Mouse (Mus musculus) adrenal gland, adult 8-10 months (tissue): Measurements from ENCODE around the gene Crybg3. TPM values are rescaled to one million over a fixed set of nuclear protein-coding genes. Genes with fewer than 3 reads are reported as not detected.
"Not testable (repeated sequence)": the region's sequence is repeated elsewhere in the genome, so short reads cannot be mapped to it uniquely, and the experiment has no call there.

Source experiments
- DNase-seq: peaks from one replicate; pipeline ENCODE4 v3.0.0; 2022
- total RNA-seq, 4 experiments: library from RNA; stranded (reverse); gene quantifications; 2 replicates each; pipeline ENCODE4 v1.2.4; 2022

The Crybg3 gene
- total RNA-seq, 4 experiments from 2014 or later = 13.9 to 23.2 (median 19.0) TPM

DNA sequence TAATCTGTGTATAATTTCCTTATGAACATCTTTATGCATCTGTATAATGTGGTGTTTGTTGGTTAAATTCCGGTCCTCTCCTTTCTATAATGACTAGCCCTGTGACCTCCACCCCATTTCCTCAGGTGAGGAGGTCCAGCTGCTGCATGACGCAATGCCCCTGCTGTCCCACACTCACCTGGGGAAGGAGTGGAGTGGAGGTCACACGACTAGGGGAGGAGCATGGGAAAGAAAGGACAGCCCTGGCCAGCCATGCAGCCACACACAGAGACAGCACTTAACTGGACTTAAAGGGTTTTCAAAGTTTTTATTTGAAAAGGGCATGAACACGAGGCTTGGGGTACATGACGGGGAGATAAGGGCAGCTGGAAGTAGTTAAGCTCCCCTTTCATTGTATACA, 69.5 kb downstream of the Crybg3 start:
- DNase-seq = no peak

DNA sequence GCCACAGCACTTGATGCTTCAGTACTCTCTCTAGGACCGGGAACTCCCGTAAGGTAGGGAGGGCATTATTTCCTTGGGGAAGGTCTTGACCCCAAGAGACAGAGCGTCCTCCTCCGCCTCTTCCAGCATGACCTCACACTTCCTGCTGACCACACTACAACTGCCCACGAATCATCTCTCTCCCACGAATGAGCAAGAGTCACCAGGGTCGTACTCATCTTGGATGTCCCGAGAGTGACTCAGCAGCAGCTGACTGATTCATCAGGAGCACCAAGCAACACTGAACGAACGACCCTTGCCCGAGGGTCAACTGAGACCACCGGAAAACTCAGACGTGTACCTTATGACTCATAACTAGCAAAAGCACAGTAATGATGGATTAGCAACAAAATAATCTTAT, 71.2 kb downstream of the Crybg3 start:
- no peak for DNase-seq

DNA sequence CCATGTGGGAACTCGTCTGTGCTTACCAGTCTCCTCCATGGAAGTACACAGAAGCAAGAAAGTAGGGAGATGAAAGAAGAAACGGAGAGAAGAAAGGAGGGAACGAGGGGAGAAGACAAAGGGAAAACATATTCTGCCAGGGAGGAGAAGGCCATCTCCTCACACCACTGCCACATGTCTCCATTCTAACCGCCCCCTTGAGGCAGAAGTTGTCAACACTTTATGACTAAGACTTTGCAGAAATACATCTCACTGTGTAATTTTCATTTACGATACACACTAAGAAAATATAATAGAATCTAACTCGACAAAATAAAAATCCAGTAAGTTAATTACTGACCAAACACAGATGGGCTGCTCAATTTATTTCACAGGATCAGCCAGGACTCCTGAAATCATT, 73.8 kb downstream of the Crybg3 start:
- DNase-seq = no peak

GRCm38 (mm10) chr16:59521752-59522423, 78.9 kb downstream of the Crybg3 start:
- DNase-seq = no peak

DNA sequence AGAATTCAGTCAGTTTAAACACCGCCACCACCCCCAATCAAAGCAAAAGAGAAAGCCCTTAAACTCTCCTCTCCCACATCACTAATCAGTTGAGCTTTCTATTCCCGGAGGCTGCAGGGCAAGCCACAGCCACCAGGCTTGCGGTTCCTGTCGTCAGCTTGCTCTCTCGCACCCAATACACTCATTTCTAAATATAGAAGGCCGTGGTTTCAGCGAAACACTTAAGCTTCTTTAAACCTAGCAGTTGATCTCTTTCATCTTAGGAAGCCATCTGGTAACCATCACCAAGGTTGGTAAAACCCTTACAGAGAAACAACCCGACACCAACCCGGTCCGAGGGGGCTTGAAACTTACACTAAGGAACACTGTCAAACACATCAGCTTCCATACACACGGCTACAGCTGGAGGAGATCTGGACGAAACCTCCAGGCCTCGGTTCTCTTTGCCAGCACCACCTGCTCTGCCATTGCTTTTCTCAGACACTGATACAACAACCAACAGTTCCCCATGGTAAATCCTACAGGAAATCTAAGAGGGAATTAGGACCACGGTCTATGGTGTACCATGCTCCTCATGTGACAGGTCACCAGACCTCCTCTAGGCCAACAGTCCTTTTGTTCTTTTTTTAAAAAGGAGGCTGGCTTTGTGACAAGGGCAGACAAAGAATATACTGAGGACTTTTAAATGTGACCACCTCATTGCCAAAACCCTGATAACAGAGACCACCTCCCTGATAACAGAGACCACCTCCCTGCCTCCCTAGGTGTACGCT, 83.1 kb downstream of the Crybg3 start:
- no peak for DNase-seq

DNA sequence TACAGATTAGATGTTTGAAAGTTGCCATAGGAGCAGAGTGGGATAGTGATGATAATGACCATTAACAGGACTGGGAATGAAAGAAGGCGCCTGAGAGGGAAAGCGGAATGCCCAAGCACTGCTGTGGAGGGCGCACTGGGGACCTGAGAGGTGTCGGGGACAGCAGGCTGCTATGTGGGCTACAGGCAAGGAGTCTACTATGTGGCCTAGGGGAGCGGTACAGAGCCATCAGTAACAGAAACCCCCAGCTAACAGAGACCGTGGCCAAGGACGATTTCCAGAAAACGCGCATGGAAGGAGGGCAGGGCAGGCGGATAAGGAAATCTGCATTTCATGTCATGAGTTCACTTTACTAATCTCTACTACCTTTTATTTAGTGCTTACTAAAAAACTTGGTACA, 83.8 kb downstream of the Crybg3 start:
- DNase-seq = no peak

DNA sequence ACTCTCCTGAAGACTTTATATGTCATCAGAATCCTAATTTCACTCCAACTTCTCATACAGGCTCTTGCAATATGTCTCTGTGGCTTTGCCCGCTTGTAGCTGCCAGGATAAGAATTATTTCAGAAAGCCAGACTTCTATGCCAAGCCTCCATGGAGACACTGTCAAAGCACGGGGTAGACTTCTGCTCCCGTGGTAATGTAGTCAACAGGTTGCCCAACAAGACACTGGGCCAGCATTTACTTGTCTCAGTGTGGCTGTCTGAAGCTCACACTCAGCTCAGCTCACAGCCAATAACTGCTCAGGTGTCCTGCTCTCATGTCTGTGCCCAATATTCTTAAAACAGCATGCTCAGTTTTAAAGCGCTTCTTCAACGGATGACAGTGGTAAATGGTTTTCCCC, 85.6 kb downstream of the Crybg3 start:
- no peak for DNase-seq

GRCm38 (mm10) chr16:59509830-59510229, 90.9 kb downstream of the Crybg3 start:
- DNase-seq = no peak

- DNase-seq = no peak
Observed at GRCm38 (mm10) chr16:59499180-59499579, 101.6 kb downstream of the Crybg3 start.

- no peak for DNase-seq
Observed at GRCm38 (mm10) chr16:59497947-59498346, 102.8 kb downstream of the Crybg3 start.

GRCm38 (mm10) chr16:59493199-59493598, 107.6 kb downstream of the Crybg3 start:
- peak; percentile 15 for DNase-seq

GRCm38 (mm10) chr16:59487975-59488548, 112.7 kb downstream of the Crybg3 start:
- DNase-seq = no peak

- DNase-seq = no peak
Observed at GRCm38 (mm10) chr16:59487239-59487638, 113.5 kb downstream of the Crybg3 start.

GRCm38 (mm10) chr16:59477955-59478354, 122.8 kb downstream of the Crybg3 start:
- DNase-seq = no peak

DNA sequence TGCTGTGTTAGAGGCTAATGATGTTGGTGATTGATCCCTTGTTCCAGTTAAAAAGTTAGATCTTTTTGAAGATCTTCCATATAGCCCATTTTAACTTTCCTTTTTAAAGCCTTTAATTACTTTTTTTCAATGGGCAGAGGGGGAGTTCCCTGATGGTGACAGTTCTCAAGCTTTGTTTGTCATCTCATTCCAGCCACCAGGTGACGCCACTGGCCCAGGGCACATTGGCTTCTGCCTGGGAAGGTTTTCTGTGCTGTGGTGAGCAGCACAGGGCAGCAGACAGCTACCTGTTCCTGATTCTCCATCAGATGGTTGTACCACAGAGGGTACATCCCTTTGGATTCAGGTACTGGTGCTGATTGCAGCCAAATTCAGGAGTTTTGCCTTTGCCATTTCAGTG, 126.0 kb downstream of the Crybg3 start:
- peak; percentile 32 for DNase-seq

DNA sequence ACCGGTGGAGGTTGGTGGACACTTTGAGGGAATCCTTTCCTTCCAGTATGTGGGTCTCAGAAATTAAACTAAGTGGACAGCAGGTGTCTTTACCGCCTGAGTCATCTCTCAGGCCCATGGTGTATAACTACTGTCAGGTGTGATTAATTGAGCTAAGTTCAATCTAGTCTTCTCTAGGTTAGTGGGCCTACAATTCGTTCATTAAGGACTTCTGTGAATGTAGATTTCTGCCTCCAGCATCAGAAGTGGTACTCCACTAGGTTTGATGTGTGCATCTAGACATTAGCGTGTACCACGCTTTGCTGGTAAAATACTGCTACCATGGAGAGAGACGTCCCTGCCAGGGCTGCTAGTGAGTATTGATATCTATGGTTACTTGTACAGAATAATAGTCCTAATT, 128.2 kb downstream of the Crybg3 start:
- DNase-seq = no peak

DNA sequence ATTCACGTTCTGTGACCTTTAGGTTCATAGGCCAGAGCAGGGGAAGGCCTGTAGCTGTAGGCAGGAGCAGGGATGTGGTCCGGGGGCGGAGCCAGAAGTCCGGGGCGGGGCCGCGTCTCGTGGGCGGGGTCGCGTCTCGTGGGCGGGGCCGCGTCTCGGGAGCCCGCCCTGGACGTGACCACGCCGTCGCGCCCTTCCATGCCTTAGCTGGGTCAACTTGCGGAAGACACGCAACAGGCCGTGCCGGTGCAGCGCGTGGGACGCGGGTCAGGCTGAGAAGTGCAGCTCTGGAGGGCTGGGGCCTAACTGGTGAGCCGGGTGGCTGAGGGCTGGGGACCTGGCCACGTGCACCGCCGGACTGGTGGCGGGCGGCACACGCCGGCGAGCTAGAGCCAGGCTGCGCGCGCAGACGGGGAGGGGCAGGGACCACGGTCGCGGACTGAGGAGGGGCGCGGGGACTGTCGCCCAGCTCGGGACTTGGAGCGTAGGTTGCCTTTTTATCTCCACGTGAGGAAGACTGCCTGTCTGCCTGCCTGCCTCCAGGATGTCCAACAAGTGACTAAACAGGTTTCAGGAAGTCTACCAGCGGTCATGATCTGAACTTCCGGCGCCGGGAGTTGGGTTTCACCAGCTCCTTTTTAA, 129.0 kb downstream of the Crybg3 start, which contains the start of gene Riox2:
TSS of gene Riox2 (plus strand) at position 139 of the 642 bp plus-strand sequence.
- peak; percentile 76 for DNase-seq

- DNase-seq = no peak
Observed at GRCm38 (mm10) chr16:59469846-59470245, 130.9 kb downstream of the Crybg3 start.

DNA sequence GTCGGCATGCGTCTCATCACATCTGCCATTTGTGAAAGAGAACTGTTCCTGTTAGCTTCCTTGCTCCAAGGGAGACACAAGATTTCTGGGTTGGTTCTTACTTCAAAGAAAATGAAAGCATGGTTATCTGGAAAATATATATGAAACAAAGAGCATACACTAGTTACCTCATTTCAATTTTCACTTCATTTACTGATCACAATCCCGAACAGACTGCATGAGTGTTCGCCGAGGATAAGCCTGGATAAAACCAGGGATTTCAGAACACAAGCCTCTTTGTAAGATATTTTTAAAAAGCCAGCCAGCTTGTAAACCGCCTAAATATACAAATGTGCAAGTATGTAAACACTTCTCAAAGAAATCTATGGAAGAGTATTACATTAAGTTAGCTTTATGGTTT, 136.8 kb downstream of the Crybg3 start:
- DNase-seq = no peak

- no peak for DNase-seq
Observed at GRCm38 (mm10) chr16:59463567-59463966, 137.2 kb downstream of the Crybg3 start.

GRCm38 (mm10) chr16:59459259-59459861, 141.4 kb downstream of the Crybg3 start:
- DNase-seq = not testable (repeated sequence)

- no peak for DNase-seq
Observed at GRCm38 (mm10) chr16:59451813-59452212, 149.0 kb downstream of the Crybg3 start.

GRCm38 (mm10) chr16:59449092-59449491, 151.7 kb downstream of the Crybg3 start:
- no peak for DNase-seq
